Mouse (Mus musculus) stomach, adult 2 months (tissue): ENCODE results near the gene Mrpl34. TPM values are rescaled to one million over a fixed set of nuclear protein-coding genes. Genes with fewer than 3 reads are reported as not detected.

Experiments
- polyA plus RNA-seq: library from polyadenylated mRNA; depleted of rRNA; stranded (reverse); fragments of >200 nt; gene quantifications from 2 replicates; pipeline ENCODE4 v1.2.3, GENCODE M21; 2012; rRNA removed

Mrpl34 gene
- 88.5 and 151 TPM in 2 replicates for polyA plus RNA-seq

GRCm38 (mm10) chr8:71464513-71465500 lies at the start of gene Mrpl34:
Mrpl34 (plus strand) TSS chr8:71464959.

DNA sequence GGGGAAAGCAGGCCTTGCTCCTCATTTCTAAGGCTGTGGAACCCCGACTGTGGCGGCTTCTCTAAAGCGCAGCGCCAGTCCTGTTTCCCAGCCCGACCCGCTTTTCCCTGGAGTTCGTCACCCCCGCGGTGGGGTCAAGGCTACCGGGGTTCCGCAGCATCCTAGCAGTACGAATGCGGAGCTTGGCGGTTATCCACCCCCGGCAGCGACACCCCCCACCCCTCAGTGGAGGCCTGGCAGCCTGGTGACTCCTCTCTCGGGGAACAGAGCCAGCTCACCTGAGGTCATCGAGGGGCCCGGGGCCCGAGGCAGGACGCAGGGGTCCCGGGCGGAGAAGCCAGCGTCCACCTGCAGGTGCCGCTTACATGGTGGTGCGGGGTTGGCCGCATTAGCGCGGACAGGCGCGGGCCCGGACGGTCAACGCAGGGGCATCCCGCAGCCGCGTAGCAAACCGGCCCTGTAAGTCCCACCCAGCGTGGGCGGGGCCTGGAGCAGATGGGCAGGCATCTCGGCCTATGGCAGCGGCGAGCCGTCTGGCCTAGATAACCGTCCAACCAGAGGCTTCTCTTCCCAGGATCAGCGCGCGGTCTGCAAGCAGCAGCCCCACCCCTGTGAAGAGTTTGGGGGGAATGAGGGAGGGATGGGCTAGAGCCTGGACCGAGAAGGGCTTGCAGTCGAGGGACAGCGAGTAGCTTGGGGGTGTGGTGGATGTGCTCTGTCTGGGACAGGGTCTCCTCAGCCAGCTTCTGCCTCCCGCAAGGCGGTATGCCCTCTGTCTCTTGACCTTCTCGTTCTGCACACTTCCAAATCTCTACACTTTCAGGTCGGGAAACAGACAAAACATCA lies 1.3 kb upstream of the Mrpl34 start, which contains the start of gene Abhd8:
Gene Abhd8 (minus strand): TSS at position 468 of the 846 bp plus-strand sequence.

DNA sequence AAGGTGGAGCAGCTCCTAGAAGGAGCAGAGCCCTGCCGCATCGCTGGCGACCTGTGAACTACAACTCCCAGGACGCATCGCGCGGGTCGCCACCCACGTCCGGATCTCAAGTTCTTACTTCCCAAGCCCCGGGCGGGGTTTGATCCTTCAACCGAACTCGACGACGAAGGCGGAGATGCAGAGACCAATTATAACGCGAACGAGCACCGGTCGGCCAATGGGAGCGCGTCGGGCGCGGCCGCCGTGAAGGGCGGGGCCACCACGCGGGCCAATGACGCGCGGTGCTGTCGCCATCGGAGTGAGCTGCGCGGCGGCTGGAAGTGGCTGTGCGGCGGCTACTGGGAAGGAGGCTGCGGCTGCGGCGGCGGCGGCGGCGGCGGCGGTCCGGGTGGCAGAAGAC lies 4.2 kb downstream of the Mrpl34 start, which contains the start of gene Dda1:
Gene Dda1 (plus strand): TSS at position 284 of the 400 bp plus-strand sequence.

DNA sequence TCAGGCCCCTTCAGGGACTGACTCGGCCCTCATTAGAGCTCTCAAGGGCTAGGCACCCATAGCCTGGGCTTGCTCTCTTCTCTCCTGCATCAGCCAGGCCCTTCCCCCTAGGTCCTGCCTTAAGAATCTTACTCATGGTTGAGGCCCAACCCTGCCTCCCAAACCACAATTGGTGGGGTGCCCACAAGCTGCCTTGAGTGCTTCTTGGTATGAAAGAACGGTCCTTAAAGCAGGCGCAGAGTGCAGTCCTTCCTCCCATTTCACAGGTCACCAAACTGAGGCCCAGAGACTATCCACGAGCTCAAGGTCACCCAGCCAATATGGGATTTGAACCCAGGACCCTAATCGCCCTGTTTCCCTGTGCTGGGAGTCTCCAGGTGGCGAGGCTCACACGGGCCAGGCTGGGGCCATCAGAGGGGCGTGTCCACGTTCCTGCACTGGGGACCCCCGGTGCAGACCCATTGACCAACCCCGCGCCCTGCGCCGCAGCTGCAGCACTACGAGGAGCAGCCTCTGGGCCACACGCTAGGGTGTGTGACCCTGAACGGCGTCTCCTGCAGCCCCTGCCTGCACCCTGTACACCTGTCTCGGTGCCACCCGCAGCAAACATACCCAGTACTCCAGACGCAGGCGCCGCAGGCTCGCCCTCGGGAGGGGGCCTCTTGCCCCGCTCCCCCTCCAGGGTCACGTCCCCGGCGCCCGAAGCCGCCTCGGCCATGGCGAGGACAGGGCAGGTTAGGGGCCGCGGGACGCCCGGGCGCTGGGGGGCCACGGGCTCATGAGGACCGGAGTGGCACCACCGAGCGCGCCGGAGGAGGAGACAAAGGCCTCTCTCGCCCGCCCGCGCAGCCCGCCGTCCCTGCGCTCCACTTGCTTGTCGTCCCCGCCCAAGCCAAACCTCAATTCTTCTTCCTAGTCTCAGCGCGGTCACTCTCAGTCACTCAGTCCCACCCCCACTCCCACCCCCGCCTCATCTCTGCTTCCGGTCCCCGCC lies 20.7 kb downstream of the Mrpl34 start, which contains the start of gene Ano8:
Gene Ano8 (minus strand): TSS at position 822 of the 994 bp plus-strand sequence.

DNA sequence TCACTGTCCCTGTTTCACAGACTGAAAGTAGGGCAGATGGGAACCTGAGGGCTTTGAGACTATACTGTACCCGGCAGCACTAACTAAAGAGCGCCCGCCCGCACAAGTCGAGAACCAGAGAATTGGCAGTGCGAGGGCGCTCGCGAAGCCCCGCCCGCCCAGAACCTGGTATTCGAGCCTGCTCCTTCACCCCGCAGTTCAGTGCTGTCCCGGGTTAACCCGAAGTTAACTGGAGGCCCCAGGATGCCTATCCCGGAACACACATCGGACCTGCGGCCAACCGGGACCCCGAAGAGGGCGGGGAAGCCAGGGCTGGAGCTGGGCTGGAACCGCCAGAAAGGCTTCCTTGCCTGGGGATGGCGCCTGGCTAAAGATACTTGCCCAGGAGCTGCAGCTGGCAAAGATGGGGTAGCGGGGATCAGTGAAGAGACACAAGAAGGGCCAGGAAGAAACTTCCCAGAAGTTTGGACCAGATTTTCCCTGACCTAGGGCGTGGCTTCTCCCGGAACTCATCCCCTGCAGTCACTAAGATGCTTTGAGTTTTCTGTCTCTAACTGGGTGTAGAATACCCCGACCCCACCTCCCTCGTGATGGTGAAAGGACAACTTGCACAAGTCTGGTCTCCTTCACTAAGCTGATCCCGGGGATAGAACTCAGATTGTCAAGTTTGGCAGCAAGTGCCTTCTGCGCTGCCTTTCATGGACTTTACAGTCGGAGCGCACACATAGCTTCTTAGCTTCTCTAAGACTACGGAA lies 23.1 kb downstream of the Mrpl34 start, which contains the start of gene Gtpbp3:
Gene Gtpbp3 (plus strand): TSS at position 413 of the 755 bp plus-strand sequence.

GRCm38 (mm10) chr8:71511644-71512043 lies 46.9 kb downstream of the Mrpl34 start, which contains the start of gene Plvap:
Plvap (minus strand) TSS chr8:71511752.

Other genes with a start within 250 kb of the Mrpl34 start
- 11.4 and 13.0 TPM in 2 replicates for gene Myo9b, start 192.2 kb upstream of the Mrpl34 start, polyA plus RNA-seq
- gene Haus8, start 192.0 kb upstream of the Mrpl34 start, polyA plus RNA-seq = 6.0 and 6.8 TPM in 2 replicates
- 31.4 and 31.5 TPM in 2 replicates for gene Use1, start 98.1 kb upstream of the Mrpl34 start, polyA plus RNA-seq
- 16.8 and 18.4 TPM in 2 replicates for gene Ocel1, start 93.7 kb upstream of the Mrpl34 start, polyA plus RNA-seq
- 162 and 384 TPM in 2 replicates for gene Nr2f6, start 83.0 kb upstream of the Mrpl34 start, polyA plus RNA-seq
- 8.7 and 12.0 TPM in 2 replicates for gene Ushbp1, start 69.2 kb upstream of the Mrpl34 start, polyA plus RNA-seq
- 54.0 and 63.5 TPM in 2 replicates for gene Babam1, start 68.1 kb upstream of the Mrpl34 start, polyA plus RNA-seq
- gene Ankle1, start 58.9 kb upstream of the Mrpl34 start, polyA plus RNA-seq = 5.4 and 7.1 TPM in 2 replicates
- 17.5 and 35.4 TPM in 2 replicates for gene Abhd8, start 1.3 kb upstream of the Mrpl34 start, polyA plus RNA-seq
- 58.8 and 59.1 TPM in 2 replicates for gene Dda1, start 4.2 kb downstream of the Mrpl34 start, polyA plus RNA-seq
- gene Ano8, start 21.0 kb downstream of the Mrpl34 start, polyA plus RNA-seq = 16.2 and 28.7 TPM in 2 replicates
- 23.1 and 27.9 TPM in 2 replicates for gene Gtpbp3, start 23.1 kb downstream of the Mrpl34 start, polyA plus RNA-seq
- 259 and 270 TPM in 2 replicates for gene Plvap, start 46.8 kb downstream of the Mrpl34 start, polyA plus RNA-seq
- 0.08 TPM in 1 of 2 replicates, not detected in the other for gene Ccdc194, start 60.8 kb downstream of the Mrpl34 start, polyA plus RNA-seq
- 80.5 and 110 TPM in 2 replicates for gene Bst2, start 72.5 kb downstream of the Mrpl34 start, polyA plus RNA-seq
- gene Mvb12a, start 78.0 kb downstream of the Mrpl34 start, polyA plus RNA-seq = 119 and 201 TPM in 2 replicates
- 0.63 and 1.4 TPM in 2 replicates for gene Tmem221, start 93.9 kb downstream of the Mrpl34 start, polyA plus RNA-seq
- not detected in 2 replicates for gene Nxnl1, start 101.6 kb downstream of the Mrpl34 start, polyA plus RNA-seq
- 44.1 and 45.9 TPM in 2 replicates for gene Slc27a1, start 103.9 kb downstream of the Mrpl34 start, polyA plus RNA-seq
- gene Pgls, start 127.2 kb downstream of the Mrpl34 start, polyA plus RNA-seq = 114 and 270 TPM in 2 replicates
- gene Fam129c, start 132.7 kb downstream of the Mrpl34 start, polyA plus RNA-seq = 0.95 and 2.5 TPM in 2 replicates
- 35.6 and 56.1 TPM in 2 replicates for gene Colgalt1, start 146.0 kb downstream of the Mrpl34 start, polyA plus RNA-seq
- gene Unc13a, start 206.8 kb downstream of the Mrpl34 start, polyA plus RNA-seq = 0.66 and 1.4 TPM in 2 replicates
- 9.1 and 9.5 TPM in 2 replicates for gene Jak3, start 211.3 kb downstream of the Mrpl34 start, polyA plus RNA-seq
- gene Insl3, start 224.3 kb downstream of the Mrpl34 start, polyA plus RNA-seq = 12.5 and 12.8 TPM in 2 replicates
- gene B3gnt3, start 236.8 kb downstream of the Mrpl34 start, polyA plus RNA-seq = 89.2 and 150 TPM in 2 replicates